Comparison of ENCODE assay signal across 8 mouse cellular contexts in genomic region chr13:93496977-93497376, GRCm38 (mm10). TPM values are rescaled to one million over a fixed set of nuclear protein-coding genes. Genes with fewer than 3 reads are reported as not detected.
A peak's percentile ranks its signal among the peaks of the same experiment; 100 is the strongest.
DNase-seq lines count a peak whose midpoint lies in the region; ATAC-seq and TF ChIP-seq lines count a peak whose summit lies in the region.

No protein-coding gene starts in this region.

- peak overlapping the region; percentile 96; the same call in 1 of the 2 replicates for H3K9ac ChIP-seq in embryonic facial prominence, embryonic 14.5 days (ENCODE audit: low read depth, low read length)
- no peak overlapping the region; the same call in 1 of the 2 replicates for H3K9ac ChIP-seq in intestine, embryonic 14.5 days (ENCODE audit: low read length)
- peak overlapping the region; percentile 59 for H3K9ac ChIP-seq in neural tube, embryonic 13.5 days

- no peak for ATAC-seq in embryonic facial prominence, embryonic 14.5 days (ENCODE audit: low read depth)
- no peak for ATAC-seq in intestine, embryonic 14.5 days (replicated peaks; ENCODE audit: low FRiP score, low TSS enrichment, low read depth)
- ATAC-seq in neural tube, embryonic 13.5 days (ENCODE audit: low read depth), result no peak

- peaks cover 10% of the 10 kb centered on the region; the same call in 1 of the 2 replicates for H3K36me3 ChIP-seq in embryonic facial prominence, embryonic 14.5 days (ENCODE audit: control insufficient read depth, insufficient read depth, low read length)
- H3K36me3 ChIP-seq in intestine, embryonic 14.5 days (ENCODE audit: control insufficient read depth, insufficient read depth, low read length), result no peaks in the 10 kb centered on the region
- no peaks in the 10 kb centered on the region for H3K36me3 ChIP-seq in neural tube, embryonic 13.5 days

- no peak for TF ChIP-seq CTCF in lung, adult 2 months (IDR thresholded peaks at IDR 0.05; ENCODE audit: insufficient read depth, low read length)

- H3K9me3 ChIP-seq in embryonic facial prominence, embryonic 14.5 days (ENCODE audit: control insufficient read depth, low read length), result no peaks in the 10 kb centered on the region
- H3K9me3 ChIP-seq in intestine, embryonic 14.5 days (ENCODE audit: control insufficient read depth, low read length), result no peaks in the 10 kb centered on the region
- no peaks in the 10 kb centered on the region for H3K9me3 ChIP-seq in neural tube, embryonic 13.5 days

- H3K4me3 ChIP-seq in lung, adult 2 months (replicated peaks; ENCODE audit: extremely low read depth, low read depth, low read length), result peak overlapping the region; percentile 7
- peak overlapping the region; percentile 91 for H3K4me3 ChIP-seq in embryonic facial prominence, embryonic 14.5 days (ENCODE audit: low read depth, low read length)
- H3K4me3 ChIP-seq in intestine, embryonic 14.5 days (ENCODE audit: low read depth, low read length), result peak overlapping the region; percentile 92
- H3K4me3 ChIP-seq in neural tube, embryonic 13.5 days, result peak overlapping the region; percentile 99

- DNase-seq in lung, adult 2 months, result no peak
- DNase-seq in lung, postnatal 25 days (ENCODE audit: low spot score), result no peak
- DNase-seq in embryonic facial prominence, embryonic 14.5 days (ENCODE audit: low spot score), result no peak
- DNase-seq in intestine, embryonic 14.5 days (ENCODE audit: low spot score), result no peak
- DNase-seq in ovary, postnatal 14 days (ENCODE audit: low spot score), result no peak
- DNase-seq in right cerebral cortex, postnatal 25 days, result no peak
- DNase-seq in right cerebral cortex, adult 2 months (ENCODE audit: low spot score in 2 of 2), result no peak

- no peak overlapping the region for H3K27ac ChIP-seq in embryonic facial prominence, embryonic 14.5 days (replicated peaks; ENCODE audit: low read depth, low read length)
- no peak overlapping the region for H3K27ac ChIP-seq in intestine, embryonic 14.5 days (ENCODE audit: low read depth)
- H3K27ac ChIP-seq in neural tube, embryonic 13.5 days (replicated peaks), result no peak overlapping the region

- H3K4me1 ChIP-seq in lung, adult 2 months (ENCODE audit: control insufficient read depth, insufficient read depth, low read length), result peaks cover 18% of the 10 kb centered on the region
- peaks cover 24% of the 10 kb centered on the region for H3K4me1 ChIP-seq in embryonic facial prominence, embryonic 14.5 days (ENCODE audit: control insufficient read depth, insufficient read depth, low read length)
- H3K4me1 ChIP-seq in intestine, embryonic 14.5 days (replicated peaks; ENCODE audit: control insufficient read depth, insufficient read depth, low read length), result peaks cover 22% of the 10 kb centered on the region
- peaks cover 47% of the 10 kb centered on the region for H3K4me1 ChIP-seq in neural tube, embryonic 13.5 days (replicated peaks)

- no peak for TF ChIP-seq POLR2A in lung, adult 2 months (IDR thresholded peaks at IDR 0.05; ENCODE audit: borderline replicate concordance, extremely low read depth, low read depth, low read length)

- WGBS in lung, adult 2 months, result 24% methylated on average over 1 of the region's 1 CpGs
- 25% methylated on average over 1 of the region's 1 CpGs for WGBS in embryonic facial prominence, embryonic 14.5 days
- WGBS in intestine, embryonic 14.5 days, result 36% methylated on average over 1 of the region's 1 CpGs
- WGBS in neural tube, embryonic 13.5 days, result 14% methylated on average over 1 of the region's 1 CpGs

- H3K27me3 ChIP-seq in embryonic facial prominence, embryonic 14.5 days (replicated peaks; ENCODE audit: control insufficient read depth, insufficient read depth, low read length), result no peaks in the 10 kb centered on the region
- no peaks in the 10 kb centered on the region for H3K27me3 ChIP-seq in intestine, embryonic 14.5 days (replicated peaks; ENCODE audit: control insufficient read depth, insufficient read depth, low read length)
- H3K27me3 ChIP-seq in neural tube, embryonic 13.5 days, result no peaks in the 10 kb centered on the region

- peak overlapping the region; percentile 90 for H3K4me2 ChIP-seq in embryonic facial prominence, embryonic 14.5 days (ENCODE audit: low read depth, low read length)
- peak overlapping the region; percentile 83 for H3K4me2 ChIP-seq in intestine, embryonic 14.5 days (ENCODE audit: low read length)
- peak overlapping the region; percentile 92 for H3K4me2 ChIP-seq in neural tube, embryonic 13.5 days

RNA-seq across cellular contexts. Expression of gene Jmy, which starts 2.6 kb away (rescaled TPM):
- 7.0 and 10.4 TPM in 2 replicates for polyA plus RNA-seq in lung, adult 2 months (2012; rRNA removed)
- 6.2 and 6.8 TPM in 2 replicates for polyA plus RNA-seq in embryonic facial prominence, embryonic 14.5 days (2014; fragmentation: Nextera tagmentation; extraction: Ambion mirVana)
- 5.5 and 6.1 TPM in 2 replicates for polyA plus RNA-seq in intestine, embryonic 14.5 days (2014; fragmentation: Nextera tagmentation; extraction: Ambion mirVana)
- polyA plus RNA-seq in neural tube, embryonic 13.5 days (2015; fragmentation: Nextera tagmentation; extraction: Ambion mirVana), result 6.1 and 6.5 TPM in 2 replicates

Comparison
In these comparisons a context has a peak if more than half of its experiments do, and no peak if none do; other contexts are left out.
1. H3K4me3 ChIP-seq: peak in every context shown above with its lines; median percentile 99 in neural tube, embryonic 13.5 days; 92 in intestine, embryonic 14.5 days; 91 in embryonic facial prominence, embryonic 14.5 days; 7 in lung, adult 2 months.